Mouse (Mus musculus): ENCODE data around the gene Dmrtc1a.
"Not testable (repeated sequence)": the region's sequence is repeated elsewhere in the genome, so short reads cannot be mapped to it uniquely, and the experiment has no call there.

Gene Dmrtc1a

DNA sequence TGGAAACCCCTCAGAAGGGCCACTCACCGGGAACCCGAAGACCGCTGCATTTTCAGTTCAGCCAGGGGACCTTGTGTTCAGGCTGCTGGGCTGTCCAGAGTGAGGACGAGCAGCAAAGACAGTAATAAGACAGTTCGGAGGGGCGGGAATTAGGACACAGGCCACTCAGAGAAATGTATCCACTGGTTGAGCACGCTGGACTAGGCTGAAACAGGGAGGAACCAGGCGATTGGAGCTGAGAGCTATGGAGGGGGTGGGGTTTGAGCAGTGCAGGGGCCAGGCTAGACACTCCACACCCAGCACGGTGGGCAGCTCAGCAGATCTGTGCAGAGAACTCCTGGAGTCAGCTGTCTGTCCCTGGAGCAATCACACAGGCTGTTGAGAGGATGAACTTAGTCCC lies at the start of gene Dmrtc1a, which contains the start of gene 1700011M02Rik:
Dmrtc1a (minus strand) TSS at position 101 of the 400 bp plus-strand sequence.
1700011M02Rik (plus strand) TSS at position 319 of the 400 bp plus-strand sequence.
- DNase-seq (ENCODE audit: low read depth, low spot score) = not testable (repeated sequence)

DNA sequence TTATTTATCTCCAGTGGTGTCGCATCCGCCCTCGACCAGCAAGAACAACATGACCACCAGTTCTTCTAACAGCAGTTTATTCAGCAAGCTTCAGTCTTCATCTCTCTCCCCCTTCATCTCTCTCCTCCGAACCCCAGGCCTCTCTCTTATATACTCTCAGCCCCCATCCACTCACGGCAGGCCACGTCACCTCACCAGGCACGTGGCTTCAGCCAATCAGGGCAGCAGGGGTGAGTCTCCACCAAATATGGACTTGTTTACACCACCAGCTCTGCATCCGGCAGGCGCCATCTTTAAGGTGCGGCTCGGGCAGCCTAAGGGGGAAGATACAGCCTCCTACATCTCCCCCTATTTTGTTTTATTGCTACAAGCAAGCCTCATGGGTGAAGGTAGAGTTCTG lies 41.6 kb upstream of the Dmrtc1a start:
- DNase-seq (ENCODE audit: low read depth, low spot score) = not testable (repeated sequence)

DNA sequence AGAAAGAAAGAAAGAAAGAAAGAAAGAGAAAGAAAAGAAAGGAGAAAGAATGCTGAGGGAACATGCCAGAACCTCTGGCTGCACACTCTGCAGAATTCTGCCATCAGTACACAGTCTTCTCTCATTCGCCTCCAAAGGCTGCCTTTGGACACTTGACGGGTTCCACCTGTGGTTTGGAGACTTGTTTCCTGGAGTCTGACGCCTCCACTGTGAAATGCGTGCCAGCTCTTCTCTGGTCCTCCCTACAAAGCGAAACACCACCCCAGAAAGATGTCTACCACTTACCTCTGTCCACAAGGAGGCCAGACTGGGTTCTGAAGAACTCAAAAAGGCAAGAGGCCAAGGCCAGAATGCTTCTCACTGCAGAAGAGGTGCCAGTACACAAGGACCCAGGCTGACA lies 28.3 kb upstream of the Dmrtc1a start:
- DNase-seq (ENCODE audit: low read depth, low spot score) = no peak

DNA sequence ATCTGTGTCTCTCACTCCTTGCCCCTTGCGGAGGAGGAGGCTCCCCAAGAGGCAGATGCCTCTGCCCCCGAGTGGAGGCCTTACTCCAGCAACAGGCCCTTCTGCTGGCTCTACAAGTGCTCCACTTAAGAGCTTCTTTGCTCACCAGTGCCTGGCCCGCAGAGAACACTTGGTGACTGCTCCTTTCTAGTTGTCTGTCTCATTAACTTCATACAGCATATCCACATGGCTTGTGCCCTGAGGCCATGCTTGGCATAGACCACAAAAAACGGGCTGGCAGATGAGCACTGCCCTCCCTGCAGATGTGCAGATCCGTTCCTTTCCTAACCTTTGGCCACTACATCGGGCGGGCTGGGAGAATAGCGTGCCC lies 25.9 kb upstream of the Dmrtc1a start:
- DNase-seq (ENCODE audit: low read depth, low spot score) = no peak

DNA sequence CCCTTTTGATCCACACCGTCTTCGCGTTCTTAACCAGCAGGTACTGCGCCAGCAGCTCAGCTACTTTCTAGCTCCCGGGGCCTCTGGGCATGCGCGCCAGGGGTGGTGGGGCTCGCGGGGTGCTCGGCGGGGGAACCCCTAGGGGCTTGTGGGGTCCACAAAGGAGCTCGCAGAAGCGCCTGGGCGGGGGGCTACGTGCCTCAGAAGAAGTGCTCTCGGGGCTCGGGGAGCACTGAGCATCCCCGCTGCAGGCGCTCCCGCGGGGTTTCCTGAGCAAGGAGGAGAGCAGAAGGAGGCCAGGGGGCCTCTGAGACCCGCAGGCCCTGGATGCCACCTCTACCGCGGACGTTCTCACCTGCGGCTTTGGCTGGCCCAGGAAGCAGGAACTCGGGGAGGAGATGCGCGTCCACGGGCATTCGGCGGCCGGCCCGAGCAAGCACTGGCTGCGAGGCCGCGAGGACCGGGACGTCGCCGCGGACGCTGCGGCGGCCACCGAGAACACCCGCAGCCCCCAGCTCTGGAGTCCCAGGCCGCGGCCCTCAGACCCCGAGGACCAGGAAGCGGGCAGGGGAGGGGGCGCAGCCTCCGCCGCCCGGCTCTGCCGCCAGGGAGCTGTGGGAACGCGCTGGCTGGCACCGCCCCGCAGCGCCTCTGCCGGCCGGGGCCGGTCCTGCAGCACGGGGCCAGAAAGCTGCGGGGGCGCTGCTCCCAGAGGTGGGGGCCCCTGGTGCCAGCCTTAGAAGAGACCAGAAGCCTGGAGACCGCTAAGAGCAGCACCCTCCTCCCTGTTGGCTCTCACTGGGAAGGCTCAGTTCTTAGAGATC lies 25.3 kb upstream of the Dmrtc1a start:
- no peak for DNase-seq (ENCODE audit: low read depth, low spot score)

DNA sequence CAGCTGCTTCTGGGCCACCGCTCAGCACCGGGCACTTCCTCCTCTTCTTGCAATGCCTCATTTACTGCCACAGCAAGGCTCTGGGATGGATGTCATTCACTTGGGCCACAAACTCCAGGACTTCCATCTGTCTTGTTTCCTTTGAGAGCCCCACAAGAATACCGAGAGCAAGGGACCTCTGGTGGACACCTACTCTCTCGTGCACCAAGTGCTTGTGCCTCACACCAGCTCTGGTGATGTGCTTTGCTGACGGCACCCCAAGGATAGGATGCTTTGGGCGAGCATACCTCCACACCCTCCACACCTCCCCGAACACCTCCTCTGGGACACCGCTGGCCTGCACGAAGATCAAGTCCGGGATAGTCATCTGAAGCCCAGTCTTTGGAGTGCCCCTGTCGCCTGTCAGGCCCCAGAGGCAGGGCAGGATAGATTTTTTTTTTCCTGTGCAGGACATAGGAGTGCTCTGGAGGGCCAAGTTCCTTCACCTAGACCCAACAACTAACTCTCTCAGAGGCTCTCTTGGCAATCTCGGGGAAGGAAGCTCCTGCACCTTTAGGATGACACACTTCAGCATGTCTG lies 24.6 kb upstream of the Dmrtc1a start:
- no peak for DNase-seq (ENCODE audit: low read depth, low spot score)

DNA sequence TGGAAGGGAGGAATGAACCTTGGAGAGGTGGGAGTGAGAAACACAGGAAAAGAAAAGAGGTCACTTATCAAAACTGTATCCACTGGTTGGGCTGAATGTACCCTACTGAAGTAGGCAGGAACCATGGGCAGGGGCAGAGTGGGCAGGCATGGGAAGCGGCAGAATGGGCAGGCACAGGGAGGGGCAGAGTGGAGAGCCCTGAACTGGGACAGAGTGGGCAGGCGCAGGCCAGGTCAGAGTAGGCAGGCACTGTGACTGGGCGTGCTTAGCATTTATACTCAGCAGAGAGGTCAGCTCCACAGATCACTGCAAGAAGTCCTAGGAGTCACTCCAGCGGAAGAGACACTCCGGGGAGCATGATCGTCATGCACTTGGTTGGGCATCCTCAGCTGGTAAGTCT lies 19.6 kb upstream of the Dmrtc1a start, which contains the start of gene 1700018G05Rik:
1700018G05Rik (plus strand) TSS at position 301 of the 400 bp plus-strand sequence.
- not testable (repeated sequence) for DNase-seq (ENCODE audit: low read depth, low spot score)

DNA sequence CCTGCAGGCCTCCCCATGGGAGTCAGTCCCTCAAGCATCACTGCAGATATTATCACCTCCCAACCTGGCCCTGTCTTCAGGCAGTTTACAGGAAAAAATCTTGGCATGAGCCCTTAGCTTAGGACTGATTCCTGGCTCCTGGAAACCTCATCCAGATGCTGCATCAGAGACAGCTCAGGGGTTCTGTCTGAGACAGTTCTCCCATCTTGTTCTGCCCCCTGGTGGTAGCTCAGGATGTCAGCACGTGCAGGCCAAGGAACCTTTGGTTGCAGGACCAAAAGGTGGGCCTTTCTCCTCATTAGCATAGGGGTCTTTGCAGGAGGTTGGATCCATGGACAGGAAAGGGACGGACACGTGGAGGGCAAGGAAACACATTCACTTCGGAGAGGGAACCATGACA lies 18.2 kb upstream of the Dmrtc1a start:
- DNase-seq (ENCODE audit: low read depth, low spot score) = not testable (repeated sequence)

DNA sequence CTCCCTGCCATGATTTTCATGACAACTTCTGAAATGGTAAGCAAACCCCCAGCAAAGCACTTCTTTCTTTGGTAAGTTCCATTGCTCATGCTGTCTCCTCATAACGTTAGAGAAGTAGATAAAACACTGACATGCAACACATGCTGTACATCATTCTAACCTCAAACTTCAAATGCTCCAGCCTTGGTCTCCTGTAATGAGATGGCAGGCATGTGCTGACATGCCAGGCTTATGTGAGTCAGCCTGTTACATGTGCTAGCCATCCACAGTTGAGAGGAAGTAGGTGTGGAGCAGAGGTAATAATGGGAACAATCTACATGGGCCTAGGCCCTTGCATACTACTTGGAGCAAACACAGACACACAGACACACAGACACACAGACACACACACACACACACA lies 6.3 kb upstream of the Dmrtc1a start:
- DNase-seq (ENCODE audit: low read depth, low spot score) = not testable (repeated sequence)

DNA sequence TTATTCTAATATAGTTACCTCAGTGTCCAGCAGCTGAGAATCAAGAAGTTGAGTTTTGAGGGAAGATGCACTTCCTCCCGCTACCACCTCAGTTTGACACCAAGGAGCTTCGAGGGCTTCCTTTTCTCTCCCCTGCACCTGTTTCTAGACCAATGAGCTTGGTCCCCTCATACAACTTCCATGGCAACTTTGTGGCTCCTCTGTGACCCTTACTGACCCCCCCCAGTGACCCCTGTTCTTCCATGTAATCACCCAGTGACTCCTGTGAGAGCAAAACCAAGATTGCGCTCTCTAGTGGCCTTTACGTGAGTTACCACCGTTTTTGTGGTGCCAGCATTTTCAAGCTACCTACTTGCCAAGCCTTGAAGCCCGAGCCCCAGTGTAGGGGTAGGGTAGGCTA lies 40.6 kb downstream of the Dmrtc1a start, which contains the start of gene 1700031F05Rik:
1700031F05Rik (minus strand) TSS at position 101 of the 400 bp plus-strand sequence.
- no peak for DNase-seq (ENCODE audit: low read depth, low spot score)

DNA sequence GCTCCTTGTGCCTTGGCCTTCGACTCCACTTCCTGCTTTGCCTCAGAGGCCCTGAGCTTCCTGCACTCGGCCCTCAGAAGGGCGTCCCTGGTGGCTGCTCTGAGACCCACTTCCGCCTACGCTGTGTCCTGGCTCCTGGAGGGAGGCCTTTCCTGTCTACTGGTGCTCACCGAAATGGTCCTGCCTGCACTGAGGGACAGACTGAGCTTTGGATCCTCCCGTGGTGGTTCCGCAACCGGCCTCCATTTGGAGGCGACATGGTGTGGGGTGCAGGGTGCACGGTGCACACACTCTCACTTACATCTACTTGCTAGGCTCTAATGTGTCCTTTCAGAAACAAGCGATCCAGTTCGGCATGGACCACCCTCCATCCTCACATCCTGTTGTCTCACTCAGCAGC lies 54.0 kb downstream of the Dmrtc1a start, which contains the start of gene Dmrtc1c2:
Dmrtc1c2 (minus strand) TSS at position 101 of the 400 bp plus-strand sequence.
- not testable (repeated sequence) for DNase-seq (ENCODE audit: low read depth, low spot score)

Measured in retina, adult 2 months (tissue).